Mouse (Mus musculus): ENCODE data around the gene Esm1.

DNA sequence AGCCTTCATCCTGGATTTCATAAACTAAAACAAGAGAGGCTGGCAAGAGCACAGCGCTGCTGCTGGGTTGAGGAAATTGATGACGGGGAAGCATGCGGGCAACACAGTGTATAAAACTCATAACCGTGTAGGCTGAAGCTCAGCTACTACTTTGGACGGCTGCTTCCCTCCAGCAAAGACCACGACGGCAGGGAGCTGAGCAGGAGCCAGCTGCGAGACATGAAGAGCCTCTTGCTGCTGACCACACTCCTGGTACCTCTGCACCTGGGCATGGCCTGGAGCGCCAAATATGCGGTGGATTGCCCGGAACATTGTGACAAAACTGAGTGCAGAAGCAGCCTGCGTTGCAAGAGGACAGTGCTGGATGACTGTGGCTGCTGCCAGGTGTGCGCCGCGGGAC is at the start of gene Esm1:
- TF ChIP-seq CTCF (IDR thresholded peaks at IDR 0.05; ENCODE audit: low read depth, low read length) (no peak), TAL1 (conservative IDR thresholded peaks at IDR 0.05; ENCODE audit: low read depth, low read length) (no peak), POLR2AphosphoS5 (IDR thresholded peaks at IDR 0.05; ENCODE audit: insufficient replicate concordance, low read depth, low read length) (no peak), GATA1 (IDR thresholded peaks at IDR 0.05; ENCODE audit: borderline replicate concordance, low read length) (no peak)
